Mouse (Mus musculus): Measurements from ENCODE around the gene Cntnap2. TPM values are rescaled to one million over a fixed set of nuclear protein-coding genes. Genes with fewer than 3 reads are reported as not detected.

Gene Cntnap2
- polyA plus RNA-seq, 1 experiment from 2014 or later, result 27.2 TPM

DNA sequence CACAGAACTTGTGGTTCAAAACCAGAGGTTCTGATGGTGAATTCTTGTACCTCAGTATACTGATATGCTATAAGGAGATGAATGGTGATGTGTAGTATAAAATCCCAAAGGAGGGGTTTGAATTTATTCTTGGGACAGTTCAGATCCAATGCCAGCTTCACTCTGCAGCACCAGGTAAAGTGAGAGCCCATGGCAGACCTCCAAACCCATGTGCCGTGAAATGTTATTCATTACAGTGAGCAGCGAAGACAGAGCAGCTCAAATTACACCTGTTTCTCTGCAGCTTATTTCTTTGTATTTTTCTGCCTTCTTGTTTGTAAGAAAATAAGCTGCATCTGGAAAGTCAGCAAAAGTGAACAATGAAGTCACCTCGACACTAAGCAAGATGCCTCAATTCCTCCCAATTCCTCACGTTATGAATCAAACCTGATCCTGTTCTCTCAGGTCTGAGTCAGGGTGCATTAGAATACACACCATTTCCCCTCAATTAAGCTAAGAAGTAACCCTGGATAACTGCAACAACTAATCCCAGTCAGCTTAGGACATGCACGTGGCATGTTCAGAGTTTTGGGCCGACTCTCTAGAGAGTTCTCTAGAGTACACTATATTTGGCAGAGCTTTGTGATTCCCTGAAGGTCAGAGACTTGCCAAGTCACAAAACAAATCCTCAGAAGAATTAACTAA lies 915.5 kb downstream of the Cntnap2 start:
- Histone ChIP-seq H3K27ac (no peak overlapping the region), H3K9me3 (no peaks in the 10 kb centered on the region), H3K4me1 (no peaks in the 10 kb centered on the region), H3K4me3 (no peak overlapping the region), H3K27me3 (replicated peaks) (no peaks in the 10 kb centered on the region), H3K36me3 (no peaks in the 10 kb centered on the region), H3K4me2 (replicated peaks) (no peak overlapping the region), H3K9ac (no peak overlapping the region)
- 77% methylated on average over 6 of the region's 6 CpGs for WGBS
- no peak for ATAC-seq (ENCODE audit: low FRiP score, low read depth)

DNA sequence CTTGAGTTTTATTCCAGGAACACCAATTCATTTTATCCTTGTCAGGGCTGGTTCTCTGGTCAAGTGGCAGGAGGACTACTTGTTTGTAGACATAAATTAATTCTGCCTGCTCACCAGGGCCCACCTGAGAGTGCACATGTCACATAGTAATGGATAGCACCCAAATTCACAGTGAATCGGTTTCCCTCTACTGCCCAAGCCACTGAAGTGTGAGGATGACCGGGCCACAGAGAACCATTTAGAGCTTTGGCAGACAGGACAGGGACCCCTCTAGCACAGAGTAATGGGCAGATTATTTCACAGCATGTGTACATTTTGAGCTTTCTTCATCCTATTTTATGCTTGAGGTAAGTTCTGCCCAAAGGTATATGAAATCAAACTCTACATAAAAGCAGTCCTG lies 920.0 kb downstream of the Cntnap2 start:
- H3K36me3 ChIP-seq, result no peaks in the 10 kb centered on the region
- no peak overlapping the region for H3K4me2 ChIP-seq (replicated peaks)
- no peak overlapping the region for H3K27ac ChIP-seq
- 93% methylated on average over 2 of the region's 2 CpGs for WGBS
- no peak overlapping the region for H3K4me3 ChIP-seq
- H3K27me3 ChIP-seq (replicated peaks), result no peaks in the 10 kb centered on the region
- H3K9me3 ChIP-seq, result no peaks in the 10 kb centered on the region
- no peak overlapping the region for H3K9ac ChIP-seq
- H3K4me1 ChIP-seq, result no peaks in the 10 kb centered on the region
- ATAC-seq (ENCODE audit: low FRiP score, low read depth), result no peak

DNA sequence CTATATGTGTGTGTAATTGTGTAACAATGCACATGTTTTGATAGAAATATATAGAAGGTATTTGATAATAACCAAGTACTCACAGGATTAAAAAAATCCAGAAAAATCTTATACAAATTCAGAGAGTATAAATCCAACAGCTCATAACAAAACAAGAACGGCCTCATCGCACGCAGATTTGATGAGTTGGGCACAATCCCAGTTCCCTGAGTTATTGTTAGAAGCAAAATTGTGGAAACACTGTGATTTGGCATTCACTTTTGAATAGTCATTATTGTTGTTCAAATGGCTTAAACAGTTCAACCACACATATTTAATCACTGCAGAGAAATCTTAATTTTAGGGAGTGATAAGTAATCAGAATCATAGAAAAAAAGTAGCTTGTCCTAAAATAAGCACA lies 928.9 kb downstream of the Cntnap2 start:
- Histone ChIP-seq H3K4me1 (no peaks in the 10 kb centered on the region), H3K27me3 (replicated peaks) (no peaks in the 10 kb centered on the region), H3K9me3 (no peaks in the 10 kb centered on the region), H3K36me3 (no peaks in the 10 kb centered on the region), H3K4me3 (no peak overlapping the region), H3K9ac (no peak overlapping the region), H3K27ac (no peak overlapping the region), H3K4me2 (replicated peaks) (no peak overlapping the region)
- WGBS, result 96% methylated on average over 3 of the region's 3 CpGs
- no peak for ATAC-seq (ENCODE audit: low FRiP score, low read depth)

DNA sequence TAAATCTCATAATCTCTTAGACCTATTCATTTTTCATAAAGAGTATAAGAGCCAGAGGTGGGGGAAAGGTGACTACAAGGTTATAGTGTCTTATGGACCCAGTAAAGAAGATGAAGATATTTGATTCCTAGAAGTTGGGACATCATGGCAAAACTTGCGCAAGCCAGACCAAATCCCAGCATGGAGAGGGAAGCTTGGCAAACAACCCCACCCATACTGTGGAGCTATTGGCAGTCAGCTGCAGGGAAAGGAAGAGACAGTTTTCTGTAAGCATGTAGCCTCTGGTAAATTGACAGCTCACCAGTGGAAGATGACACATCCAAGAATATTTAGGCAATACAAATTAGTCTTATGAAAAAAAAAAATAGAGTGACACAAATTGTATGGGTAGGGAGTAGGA lies 931.9 kb downstream of the Cntnap2 start:
- no peak overlapping the region for H3K4me3 ChIP-seq
- no peaks in the 10 kb centered on the region for H3K36me3 ChIP-seq
- H3K9ac ChIP-seq, result no peak overlapping the region
- no peak overlapping the region for H3K4me2 ChIP-seq (replicated peaks)
- H3K27me3 ChIP-seq (replicated peaks), result no peaks in the 10 kb centered on the region
- H3K4me1 ChIP-seq, result no peaks in the 10 kb centered on the region
- 97% methylated on average over 1 of the region's 1 CpGs for WGBS
- ATAC-seq (ENCODE audit: low FRiP score, low read depth), result no peak
- no peaks in the 10 kb centered on the region for H3K9me3 ChIP-seq
- H3K27ac ChIP-seq, result no peak overlapping the region

DNA sequence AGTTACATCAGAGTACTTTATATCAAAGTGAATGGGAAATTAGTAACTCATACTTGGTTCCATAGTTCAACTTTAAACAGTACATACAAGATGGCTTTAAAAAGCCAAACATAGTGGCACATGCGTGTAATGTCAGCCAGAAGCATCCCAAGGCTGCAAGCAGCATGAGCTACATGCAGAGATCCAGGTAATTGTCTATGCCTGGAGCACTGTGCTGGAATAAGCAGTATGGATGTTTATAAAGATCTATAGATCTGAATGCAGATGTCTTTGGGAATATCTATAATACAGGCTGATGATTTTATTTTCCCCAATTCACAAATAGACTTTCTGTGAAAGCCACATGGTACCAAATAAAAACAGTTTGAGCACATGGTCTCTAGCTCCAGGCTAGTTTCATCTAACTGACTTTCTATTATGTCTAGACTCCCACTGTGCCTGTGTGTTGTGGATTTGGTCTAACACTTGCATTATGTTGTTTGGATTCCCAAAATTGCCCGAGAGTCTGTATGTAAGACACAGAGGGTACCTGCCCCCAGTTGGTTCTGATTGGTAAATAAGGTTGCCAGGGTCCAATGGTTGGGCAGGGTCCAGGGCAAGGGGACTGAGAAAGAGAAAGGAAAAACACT lies 963.5 kb downstream of the Cntnap2 start:
- H3K4me1 ChIP-seq, result no peaks in the 10 kb centered on the region
- 0 out of 2 replicates have a peak, but pooled peaks have one; percentile 25 for ATAC-seq (ENCODE audit: low FRiP score, low read depth)

DNA sequence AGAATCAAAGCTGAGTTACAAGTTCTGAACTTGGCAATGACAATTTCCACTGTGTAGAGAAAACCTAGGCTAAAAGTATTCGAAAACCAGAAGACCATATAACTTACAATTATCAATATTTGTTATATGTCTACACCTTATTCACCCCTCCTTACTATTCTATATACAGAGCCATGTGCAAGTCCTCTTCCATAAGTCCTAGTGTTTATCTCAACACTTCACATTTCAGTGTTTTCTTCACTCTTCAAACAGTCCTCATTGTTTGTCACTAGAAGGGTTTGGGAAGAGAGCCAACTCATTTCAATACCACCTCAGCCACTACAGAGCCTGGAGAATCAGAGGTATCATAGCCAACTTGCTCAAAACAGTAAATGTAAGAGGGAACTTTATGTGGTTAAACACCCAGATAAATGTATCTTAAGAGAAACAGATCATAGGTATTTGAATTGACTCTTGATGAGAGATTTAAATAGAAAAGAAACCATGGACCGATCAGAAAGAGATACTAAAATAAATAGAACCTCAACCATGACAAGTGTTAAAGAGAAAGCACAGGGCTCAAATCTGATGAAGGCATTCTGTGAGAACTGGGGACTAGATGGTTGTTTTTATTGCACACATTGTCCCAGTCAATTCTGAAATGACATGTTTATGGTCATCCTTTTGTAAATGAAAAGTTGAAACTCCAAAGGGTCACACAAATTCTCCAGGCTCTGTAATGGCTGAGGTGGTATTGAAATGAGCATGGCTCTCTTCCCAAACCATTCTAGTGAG lies 972.9 kb downstream of the Cntnap2 start:
- Histone ChIP-seq H3K27ac (no peak overlapping the region), H3K4me3 (no peak overlapping the region), H3K9me3 (no peaks in the 10 kb centered on the region), H3K9ac (no peak overlapping the region), H3K27me3 (replicated peaks) (no peaks in the 10 kb centered on the region), H3K4me2 (replicated peaks) (no peak overlapping the region), H3K4me1 (no peaks in the 10 kb centered on the region), H3K36me3 (no peaks in the 10 kb centered on the region)
- WGBS, result 84% methylated on average over 2 of the region's 2 CpGs
- no peak for ATAC-seq (ENCODE audit: low FRiP score, low read depth)

More for the DNA sequence above, 963.5 kb downstream of the Cntnap2 start:
- WGBS, result 78% methylated on average over 2 of the region's 2 CpGs
- Histone ChIP-seq H3K4me3 (no peak overlapping the region), H3K9me3 (no peaks in the 10 kb centered on the region), H3K27me3 (replicated peaks) (no peaks in the 10 kb centered on the region), H3K36me3 (no peaks in the 10 kb centered on the region), H3K9ac (no peak overlapping the region), H3K4me2 (replicated peaks) (no peak overlapping the region), H3K27ac (no peak overlapping the region)

DNA sequence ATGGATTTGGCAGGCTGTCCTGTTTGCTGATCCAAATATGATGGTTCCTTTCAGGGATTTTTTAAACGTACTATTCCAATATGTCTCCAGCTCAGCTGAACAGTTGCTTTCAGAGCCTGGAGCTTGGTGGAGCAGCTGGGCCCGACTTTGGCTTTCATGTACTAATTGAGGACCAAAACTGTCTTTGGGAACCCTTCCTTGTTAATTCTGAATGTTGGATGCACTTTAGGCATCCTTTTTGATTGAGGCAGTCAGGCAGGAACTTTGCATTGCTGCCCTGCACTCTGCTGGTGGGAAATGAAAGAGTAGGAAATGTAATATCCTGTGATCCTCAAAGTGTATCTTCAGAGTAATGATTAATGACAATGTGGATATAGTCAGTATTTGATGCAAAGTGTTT lies 974.0 kb downstream of the Cntnap2 start:
- no peak overlapping the region for H3K4me3 ChIP-seq
- no peak overlapping the region for H3K4me2 ChIP-seq (replicated peaks)
- WGBS, result 82% methylated on average over 2 of the region's 2 CpGs
- no peaks in the 10 kb centered on the region for H3K27me3 ChIP-seq (replicated peaks)
- H3K9me3 ChIP-seq, result no peaks in the 10 kb centered on the region
- ATAC-seq (ENCODE audit: low FRiP score, low read depth), result no peak
- H3K27ac ChIP-seq, result no peak overlapping the region
- H3K9ac ChIP-seq, result no peak overlapping the region
- H3K36me3 ChIP-seq, result no peaks in the 10 kb centered on the region
- no peaks in the 10 kb centered on the region for H3K4me1 ChIP-seq

DNA sequence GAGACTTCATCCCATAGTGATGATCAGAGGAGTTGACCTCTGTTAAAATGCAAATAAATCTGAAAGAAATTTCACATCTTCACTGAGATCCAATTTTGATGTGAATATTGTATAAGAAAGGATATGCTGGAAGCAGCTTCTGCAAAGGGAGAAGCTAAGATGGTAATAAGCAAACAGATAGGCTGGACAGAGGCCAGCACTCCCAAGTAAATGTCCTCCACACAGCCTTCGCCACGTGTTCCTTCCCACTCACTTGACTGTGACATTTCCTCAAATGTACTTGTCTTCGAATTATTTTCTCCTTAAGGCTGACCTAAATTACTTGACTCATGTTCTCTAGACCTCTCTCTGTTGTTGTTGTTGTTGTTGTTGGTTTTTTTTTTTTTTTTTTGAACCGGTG lies 981.5 kb downstream of the Cntnap2 start:
- 90% methylated on average over 4 of the region's 4 CpGs for WGBS
- Histone ChIP-seq H3K9ac (no peak overlapping the region), H3K27ac (no peak overlapping the region), H3K4me3 (no peak overlapping the region), H3K4me2 (replicated peaks) (no peak overlapping the region), H3K9me3 (no peaks in the 10 kb centered on the region), H3K36me3 (no peaks in the 10 kb centered on the region), H3K27me3 (replicated peaks) (no peaks in the 10 kb centered on the region), H3K4me1 (no peaks in the 10 kb centered on the region)
- no peak for ATAC-seq (ENCODE audit: low FRiP score, low read depth)

DNA sequence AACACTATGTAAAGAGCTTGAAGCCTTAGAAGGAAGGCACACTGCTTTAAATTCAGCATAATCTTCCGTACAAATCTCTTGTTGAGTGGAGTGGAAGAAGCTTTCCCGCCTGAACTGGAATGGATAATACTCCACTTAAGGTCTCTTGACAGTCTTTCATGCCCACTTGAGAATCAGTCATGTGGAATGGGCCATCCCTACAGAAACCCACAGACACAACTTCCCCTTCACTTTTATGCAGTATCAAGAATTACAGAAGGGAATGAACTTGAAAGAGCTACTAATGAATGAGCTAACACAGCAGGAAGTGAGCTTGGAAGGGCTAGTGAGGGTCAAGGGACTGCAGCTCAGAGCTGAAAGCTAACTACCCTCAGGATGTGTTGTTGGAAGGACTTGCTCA lies 1021.1 kb downstream of the Cntnap2 start:
- Histone ChIP-seq H3K27me3 (replicated peaks) (no peaks in the 10 kb centered on the region), H3K4me3 (no peak overlapping the region), H3K36me3 (no peaks in the 10 kb centered on the region), H3K4me2 (replicated peaks) (no peak overlapping the region), H3K4me1 (no peaks in the 10 kb centered on the region), H3K9me3 (no peaks in the 10 kb centered on the region), H3K27ac (no peak overlapping the region), H3K9ac (no peak overlapping the region)
- ATAC-seq (ENCODE audit: low FRiP score, low read depth), result no peak
- WGBS, result 55% methylated on average over 2 of the region's 2 CpGs

DNA sequence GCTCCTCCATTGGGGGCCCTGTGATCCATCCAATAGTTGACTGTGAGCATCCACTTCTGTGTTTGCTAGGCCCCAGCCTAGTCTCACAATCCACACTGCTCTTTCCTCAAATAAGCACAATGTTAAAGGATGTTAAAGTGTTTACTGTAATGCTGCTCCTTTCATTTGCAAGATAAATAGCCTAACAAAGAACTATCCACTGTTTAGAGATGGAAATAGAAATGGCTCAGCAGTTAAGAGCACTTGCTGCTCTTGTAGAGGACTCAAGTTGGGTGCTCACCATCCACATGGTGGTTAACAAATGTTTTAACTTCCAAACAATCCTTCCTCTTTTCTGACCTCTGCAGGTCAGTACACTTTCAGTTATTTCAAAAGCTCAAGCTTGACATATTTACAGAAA lies 1022.3 kb downstream of the Cntnap2 start:
- no peak for ATAC-seq (ENCODE audit: low FRiP score, low read depth)
- Histone ChIP-seq H3K4me3 (no peak overlapping the region), H3K4me1 (no peaks in the 10 kb centered on the region), H3K27ac (no peak overlapping the region), H3K36me3 (no peaks in the 10 kb centered on the region), H3K27me3 (replicated peaks) (no peaks in the 10 kb centered on the region), H3K4me2 (replicated peaks) (no peak overlapping the region), H3K9me3 (no peaks in the 10 kb centered on the region), H3K9ac (no peak overlapping the region)

DNA sequence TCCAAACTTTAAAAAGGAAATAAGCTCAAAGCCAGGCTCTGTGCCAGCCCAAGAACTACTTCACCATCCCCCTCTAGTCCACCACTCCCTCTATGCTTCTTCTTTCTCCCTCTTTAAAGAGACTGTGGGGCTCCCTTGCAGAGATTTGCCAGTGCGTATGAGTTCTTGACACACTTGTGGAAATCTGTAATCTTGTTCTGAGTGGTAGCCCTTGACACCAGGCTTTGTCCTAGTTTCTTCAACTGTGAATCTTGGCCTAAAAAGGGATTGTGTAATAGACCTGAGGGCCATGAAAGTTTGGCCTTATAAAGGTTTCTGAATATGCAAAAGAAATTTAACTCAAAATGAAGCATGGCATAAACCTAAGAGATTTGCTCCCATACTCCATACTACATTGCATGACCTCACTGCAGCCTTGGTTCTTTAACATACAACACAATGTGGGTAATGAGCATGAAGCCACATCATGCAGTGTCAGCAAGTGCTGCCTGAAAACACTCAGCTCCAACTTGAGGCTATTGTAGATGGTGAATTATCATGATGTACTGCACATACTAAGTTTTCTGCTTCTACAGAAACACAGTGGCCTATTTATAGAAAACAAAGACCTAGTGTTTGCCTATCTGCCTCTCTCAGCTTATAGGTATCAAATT lies 1084.2 kb downstream of the Cntnap2 start:
- Histone ChIP-seq H3K4me3 (no peak overlapping the region), H3K36me3 (no peaks in the 10 kb centered on the region), H3K9ac (no peak overlapping the region), H3K4me2 (replicated peaks) (no peak overlapping the region), H3K4me1 (no peaks in the 10 kb centered on the region), H3K9me3 (no peaks in the 10 kb centered on the region), H3K27me3 (replicated peaks) (no peaks in the 10 kb centered on the region), H3K27ac (no peak overlapping the region)
- ATAC-seq (ENCODE audit: low FRiP score, low read depth), result no peak
- WGBS, result 73% methylated on average over 1 of the region's 1 CpGs

DNA sequence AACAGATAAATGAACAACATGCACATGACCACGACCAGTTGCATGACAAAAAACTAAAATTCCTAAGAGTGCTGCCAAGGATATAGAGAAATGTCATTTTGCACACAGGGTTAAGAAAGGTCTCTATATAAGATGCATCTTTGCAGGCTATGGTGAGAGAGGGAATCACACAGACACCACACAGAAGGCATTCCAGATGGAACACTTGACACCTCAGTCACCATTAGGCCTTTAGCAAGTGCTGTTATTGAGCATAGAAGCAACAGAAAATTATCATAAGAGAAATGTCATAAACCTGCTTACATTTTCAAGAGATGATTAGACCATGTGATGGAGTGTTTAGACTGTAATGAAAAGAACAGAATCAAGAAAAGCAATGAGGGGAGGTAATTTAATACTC lies 1107.7 kb downstream of the Cntnap2 start:
- WGBS, result 81% methylated on average over 1 of the region's 1 CpGs
- H3K9me3 ChIP-seq, result no peaks in the 10 kb centered on the region
- no peak overlapping the region for H3K27ac ChIP-seq
- H3K9ac ChIP-seq, result no peak overlapping the region
- H3K4me1 ChIP-seq, result no peaks in the 10 kb centered on the region
- no peaks in the 10 kb centered on the region for H3K27me3 ChIP-seq (replicated peaks)
- ATAC-seq (ENCODE audit: low FRiP score, low read depth), result no peak
- H3K4me2 ChIP-seq (replicated peaks), result no peak overlapping the region
- no peak overlapping the region for H3K4me3 ChIP-seq
- no peaks in the 10 kb centered on the region for H3K36me3 ChIP-seq
